Mouse (Mus musculus) cerebellum, adult 9-10 months (tissue): ENCODE data around the gene Tns1.
A peak's percentile ranks its signal among the peaks of the same experiment; 100 is the strongest.

ENCODE experiments used
- DNase-seq: peaks from one replicate; pipeline ENCODE4 v3.0.0; 2022

The Tns1 gene

DNA sequence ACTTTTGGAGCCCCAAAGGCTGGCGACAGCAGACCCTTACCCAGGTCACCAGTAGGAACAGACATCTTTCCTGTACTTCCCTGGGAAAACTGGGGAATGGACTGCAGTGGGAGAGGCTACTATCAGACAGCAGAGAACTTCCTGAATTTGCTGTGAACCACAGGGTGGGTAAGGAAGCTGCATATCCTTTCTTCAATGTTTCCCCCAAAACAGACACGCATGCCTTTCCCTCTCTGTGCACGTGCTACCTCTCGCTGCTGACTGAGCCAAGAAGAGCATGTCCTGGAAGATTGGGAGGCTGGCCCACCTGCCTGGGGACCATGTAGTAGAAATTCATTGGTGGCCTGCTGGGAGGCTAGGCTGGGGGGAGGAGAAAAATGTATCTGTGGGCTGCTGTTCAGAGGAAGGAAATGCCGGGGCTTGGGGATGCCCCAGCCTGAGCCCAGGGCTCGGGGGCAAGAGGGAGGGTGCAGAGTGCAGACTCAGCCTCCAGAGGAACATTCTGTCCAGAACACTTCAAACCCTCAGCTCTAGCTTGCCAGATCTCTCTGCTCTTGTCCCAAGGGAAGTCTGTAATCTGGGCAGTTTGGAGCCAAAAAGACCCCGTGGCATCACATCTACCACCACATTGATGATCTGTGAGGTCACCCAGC is 116.7 kb downstream of the Tns1 start:
- no peak for DNase-seq

DNA sequence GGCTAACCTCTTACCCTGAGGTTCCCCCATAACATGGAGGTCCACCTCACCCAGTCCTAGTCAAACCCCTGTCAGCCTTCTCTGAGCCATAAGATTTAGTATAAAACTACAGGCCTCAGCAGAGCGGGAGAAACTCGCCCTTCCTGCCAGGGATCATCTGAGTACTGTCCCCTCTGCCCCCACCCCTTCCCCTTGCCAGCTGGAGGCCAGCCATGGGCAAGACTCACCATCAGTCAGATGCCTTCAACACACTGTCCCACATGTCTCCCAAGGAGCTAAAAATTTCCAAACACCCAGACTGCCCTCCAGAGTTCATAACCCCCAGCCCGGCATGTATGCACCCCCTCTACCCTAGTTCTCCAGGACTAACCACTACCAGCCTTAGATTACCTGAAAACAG is 119.2 kb downstream of the Tns1 start:
- DNase-seq, result no peak

DNA sequence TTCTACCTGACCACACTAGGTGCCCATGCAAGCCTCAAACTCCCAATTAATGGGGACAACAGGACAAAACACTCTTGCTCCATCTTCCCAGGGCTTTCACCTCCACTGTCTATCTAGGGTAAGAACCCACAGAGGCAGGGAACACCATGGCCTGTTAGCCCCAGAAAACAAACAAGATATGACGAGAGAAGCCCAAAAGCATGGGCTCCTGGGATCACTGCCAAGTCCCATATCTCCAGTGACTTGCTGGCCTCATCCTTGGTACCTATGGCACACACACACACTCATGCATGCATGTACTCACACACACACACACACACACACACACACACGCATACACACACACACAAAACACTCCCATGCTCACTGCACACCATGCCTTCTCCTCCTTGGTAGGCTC is 120.5 kb downstream of the Tns1 start:
- no peak for DNase-seq

DNA sequence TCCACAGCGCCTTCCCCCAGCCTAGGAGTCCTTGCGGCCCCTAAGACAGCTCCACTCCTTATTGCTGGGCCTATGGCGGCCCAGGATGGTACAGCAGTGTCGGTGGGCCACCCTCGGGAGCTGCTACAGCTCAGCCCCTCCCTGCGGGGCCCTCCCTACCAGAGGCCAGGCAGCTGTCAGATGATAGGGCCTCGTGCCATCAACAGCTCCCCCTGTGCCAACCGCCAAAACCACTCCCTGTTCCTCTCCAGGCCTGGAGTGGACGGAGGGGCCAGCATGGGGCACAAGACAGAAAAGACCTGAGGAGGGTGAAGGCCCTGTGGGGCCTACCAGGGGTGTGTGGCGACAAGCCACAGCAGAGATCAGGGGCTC is 122.8 kb downstream of the Tns1 start:
- no peak for DNase-seq

DNA sequence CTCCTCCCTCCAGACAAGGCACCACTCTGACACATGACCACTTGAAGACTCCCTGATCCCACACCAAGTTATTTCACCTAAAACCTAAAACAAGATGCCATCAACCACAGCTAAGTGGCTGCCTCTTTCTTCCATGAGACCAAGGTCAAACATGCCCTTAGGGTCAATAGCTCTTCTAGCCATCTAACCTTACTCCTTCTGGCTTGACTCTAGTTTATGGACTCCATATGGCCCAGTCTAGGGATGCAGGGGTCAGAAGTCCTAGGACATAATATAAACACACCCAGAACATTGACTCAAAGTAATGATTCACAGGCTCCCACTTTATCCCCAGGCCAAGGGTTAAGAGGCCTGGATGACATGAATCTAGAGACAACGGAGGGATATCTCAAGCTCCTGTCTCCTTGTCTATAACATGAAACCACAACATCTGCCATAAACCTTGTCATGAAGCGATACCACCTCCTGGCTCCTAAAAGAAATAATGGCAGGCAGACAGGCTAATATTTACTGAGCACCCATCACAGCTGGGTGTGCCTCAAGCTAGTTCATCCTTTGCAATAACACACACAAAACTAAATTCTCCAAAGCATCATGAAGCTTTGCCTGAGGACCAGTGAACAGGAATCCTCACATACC is 123.3 kb downstream of the Tns1 start:
- no peak for DNase-seq

DNA sequence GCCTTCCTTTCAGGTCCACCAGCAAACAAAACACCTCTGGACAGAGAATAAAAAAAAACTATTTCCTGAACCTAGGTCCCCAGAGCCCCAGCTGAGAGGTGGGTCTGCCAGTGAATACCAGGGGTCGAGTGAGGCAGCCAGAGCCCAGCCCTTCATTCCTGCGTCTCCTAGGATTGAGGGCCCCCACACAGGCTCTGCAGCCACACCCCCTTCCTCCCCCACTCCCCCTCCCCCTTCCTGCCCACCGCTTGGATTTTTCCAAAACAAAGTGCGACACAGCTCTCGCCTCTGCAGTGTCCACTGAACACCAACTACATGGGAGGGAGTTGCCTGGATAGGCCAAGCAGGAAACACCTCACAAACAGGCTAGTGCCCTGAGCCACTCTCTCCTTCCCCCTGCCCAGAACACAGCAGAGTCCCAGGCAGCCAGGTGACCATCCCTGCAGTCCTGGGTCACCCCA is 124.0 kb downstream of the Tns1 start:
- no peak for DNase-seq

DNA sequence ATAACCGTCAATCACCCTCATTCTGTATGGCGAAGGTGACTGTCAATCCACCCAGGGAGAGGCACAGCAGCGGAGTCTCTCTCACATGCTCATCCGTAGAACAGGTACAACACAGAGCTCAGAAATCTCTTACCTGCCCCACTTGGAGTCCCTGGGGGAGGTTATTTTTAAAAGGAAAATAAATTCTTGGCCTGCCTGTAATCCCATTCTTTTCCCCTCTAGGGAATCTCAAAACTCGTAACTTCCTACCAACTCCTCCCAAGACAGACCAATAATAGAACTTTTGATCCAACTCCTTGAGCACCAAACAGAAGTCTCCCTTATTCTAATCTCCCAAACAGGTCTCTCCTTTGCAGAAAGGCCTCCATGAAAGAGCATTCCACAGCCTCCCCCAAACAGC is 124.7 kb downstream of the Tns1 start:
- no peak for DNase-seq

DNA sequence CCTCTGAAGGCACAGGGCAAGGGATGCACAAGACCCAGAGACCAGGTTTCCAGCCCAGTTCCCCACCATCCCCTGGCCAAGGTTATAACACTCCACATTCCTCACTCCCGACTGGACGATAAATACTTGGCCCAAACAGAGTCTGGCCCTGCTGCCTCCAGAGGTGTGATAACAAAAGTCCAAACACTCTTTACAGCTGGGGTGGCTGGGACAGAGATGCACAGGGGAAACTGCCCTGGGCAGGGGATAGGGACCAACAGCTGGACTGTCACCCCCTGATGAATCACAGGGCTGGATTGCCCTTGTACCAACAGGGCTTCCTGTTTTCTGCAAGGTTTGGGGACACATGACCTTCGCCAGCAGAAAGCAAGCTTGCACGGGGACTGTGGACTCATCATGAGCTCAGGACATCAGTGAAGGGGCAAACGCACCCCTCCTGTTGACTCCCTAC is 125.3 kb downstream of the Tns1 start:
- DNase-seq, result no peak

DNA sequence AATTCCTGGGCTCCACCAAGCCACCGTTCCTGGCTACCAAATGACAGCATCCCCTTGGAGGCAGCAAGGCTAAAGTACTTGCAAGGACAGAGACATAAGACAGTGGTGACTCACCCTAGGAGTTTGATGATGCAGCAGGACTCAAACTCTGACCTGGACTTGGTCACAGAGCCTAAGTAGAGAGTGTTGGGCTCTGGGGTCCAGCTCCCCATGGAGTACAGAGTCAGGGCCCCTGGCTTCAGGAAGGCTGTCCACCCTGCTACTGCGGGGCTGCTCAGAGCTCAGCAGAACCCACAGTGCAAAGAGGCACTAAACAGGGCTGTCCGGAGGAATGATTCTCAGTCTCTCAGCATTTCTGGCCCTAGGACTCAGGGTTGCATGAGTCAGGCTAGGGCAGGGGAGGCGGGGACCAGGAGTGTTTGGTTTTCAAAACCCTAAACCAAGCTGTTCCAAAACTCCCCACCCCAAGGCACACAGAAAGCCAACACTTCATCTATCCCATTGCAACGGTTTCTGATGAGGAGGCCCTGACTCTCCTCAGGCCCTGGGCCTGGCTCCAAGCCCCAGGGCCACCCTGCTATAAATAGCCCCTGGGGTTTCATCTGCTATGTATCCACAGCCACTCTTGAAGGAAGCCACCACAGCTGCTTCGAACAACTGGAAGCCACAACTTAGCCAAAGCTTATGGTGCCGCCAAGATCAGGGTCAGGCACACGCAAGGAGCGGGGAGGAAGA is 126.0 kb downstream of the Tns1 start:
- DNase-seq, result no peak

DNA sequence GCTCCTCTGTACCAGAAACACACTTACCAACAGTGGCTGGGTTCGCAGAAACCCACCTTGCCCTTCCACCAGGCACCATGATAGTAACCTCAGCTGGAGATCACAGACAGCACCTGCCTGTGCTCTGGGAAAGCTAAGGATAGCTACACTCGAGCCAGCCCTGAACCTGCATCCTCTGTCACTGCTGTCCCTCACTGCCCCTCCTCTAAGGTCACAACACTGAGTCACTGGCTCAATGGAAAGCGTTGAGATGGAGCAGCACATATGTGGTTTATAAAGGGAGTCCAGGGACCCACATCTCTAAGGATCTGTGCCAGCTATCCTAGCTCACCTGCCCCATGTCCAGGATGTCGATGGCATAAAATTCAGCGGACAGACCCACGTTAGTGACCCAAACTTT is 126.9 kb downstream of the Tns1 start:
- no peak for DNase-seq

DNA sequence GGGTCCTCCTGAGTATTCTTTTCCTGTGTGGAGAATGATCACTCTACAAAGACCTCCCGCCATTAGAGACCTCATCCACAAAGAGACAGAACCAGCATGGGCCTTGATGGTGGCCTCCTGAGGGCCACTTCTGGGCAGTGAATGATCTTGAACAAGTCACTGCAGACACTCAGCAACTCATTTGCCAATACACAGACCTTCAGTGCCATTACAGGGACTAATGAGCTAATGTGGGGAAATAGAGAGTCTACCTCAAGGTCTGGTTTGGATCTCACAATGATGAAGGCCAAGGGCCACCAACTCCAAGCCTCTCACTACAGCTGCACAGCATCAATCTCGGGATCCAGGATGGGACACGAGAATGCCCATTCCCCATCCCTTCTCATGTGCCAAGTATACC is 127.6 kb downstream of the Tns1 start:
- DNase-seq, result no peak

DNA sequence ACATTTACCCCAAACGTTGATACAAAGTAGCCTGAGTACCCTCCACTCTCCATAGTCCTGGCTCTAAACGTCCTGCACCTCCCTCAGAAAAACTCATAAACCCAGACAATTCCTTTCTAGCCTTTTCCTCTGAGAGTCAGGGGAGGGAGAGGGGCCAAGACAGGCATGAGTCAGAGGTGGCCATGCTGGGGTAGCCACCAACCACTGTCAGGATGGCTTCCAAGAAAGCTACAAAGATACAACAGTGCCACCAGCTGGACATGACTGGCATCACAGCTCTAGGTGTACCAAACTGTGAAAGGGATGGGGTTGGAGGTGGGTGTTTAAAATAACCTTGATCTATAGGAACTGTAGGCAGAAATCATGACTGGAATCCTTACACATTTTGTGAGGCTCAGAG is 128.0 kb downstream of the Tns1 start:
- peak; percentile 38 for DNase-seq

DNA sequence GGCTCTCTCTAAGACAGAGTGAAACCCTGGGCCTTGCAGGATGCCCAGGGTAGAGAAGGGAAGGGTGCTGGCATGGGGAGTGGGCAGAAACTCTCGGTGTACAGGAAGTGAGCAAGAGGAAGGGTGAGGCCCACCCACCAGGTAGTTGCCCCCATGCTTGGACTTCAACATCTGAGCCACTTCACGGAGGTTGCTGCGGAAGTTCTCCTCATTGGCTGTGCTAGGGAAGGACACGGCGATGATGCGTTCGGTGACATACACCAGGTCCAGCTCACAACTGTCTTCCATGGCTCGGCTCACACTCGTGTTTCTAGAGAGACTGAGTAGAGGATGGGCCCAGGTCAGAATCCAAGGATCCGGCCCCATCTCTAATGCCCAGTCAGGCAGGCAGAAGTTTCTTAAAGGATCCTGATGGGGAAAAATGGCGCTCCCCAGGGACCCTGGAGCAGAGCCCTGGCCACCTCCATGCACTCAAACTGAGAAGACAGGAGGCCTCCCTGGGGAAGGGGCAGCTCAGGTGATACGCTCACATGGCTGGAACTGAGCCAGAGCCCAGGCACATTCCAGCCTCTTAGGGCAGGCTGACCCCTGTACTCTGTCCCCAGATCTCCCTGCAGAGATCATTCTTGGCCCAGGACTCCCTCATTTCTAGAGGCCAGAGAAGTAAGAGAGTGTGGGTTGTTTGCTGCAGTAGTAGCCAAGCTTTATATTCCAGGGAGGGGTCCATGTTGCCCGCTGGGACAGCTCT is 129.0 kb downstream of the Tns1 start:
- no peak for DNase-seq

DNA sequence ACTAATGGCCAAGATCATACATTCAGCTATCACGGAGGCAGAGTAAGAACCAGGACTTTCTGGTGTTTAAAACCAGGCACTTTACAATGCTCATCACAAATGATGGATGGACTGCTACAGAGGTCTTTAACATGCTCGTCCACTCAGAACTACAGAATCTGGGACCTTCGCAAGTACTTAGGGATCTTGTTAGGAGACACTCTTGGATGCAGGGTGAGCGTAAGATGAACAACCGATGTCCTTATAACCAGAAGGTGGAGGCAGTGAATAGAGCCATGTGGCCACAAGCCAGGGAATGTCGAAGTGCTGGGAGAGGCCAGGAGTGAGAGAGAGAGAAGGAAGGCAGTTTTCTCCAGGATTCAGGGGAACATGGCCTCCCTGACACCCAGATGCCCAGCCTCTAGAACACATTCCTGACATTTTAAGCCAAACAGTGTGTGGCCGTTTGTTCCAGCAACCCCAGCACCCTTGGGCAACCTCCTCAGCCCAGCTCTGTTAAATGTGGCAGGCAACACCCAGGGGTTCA is 130.3 kb downstream of the Tns1 start:
- DNase-seq, result no peak

DNA sequence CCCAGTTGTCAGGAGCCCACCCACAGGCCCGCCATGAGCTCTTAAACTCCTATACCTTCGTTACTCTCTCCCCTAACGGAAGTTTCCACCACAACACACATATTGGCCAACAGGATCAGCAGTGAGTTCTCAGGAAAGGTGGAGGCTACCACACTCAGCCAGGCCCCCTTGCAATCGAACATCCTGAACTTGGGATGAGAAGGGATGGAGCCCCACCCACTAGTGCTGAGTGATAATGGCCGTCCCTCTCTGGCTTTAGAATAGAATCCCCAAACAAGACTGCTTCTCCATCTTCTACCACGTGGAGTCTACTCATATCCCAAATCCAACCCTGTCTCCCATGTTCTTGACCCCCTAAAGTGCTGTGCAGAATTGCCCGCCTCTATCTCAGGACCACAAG is 131.0 kb downstream of the Tns1 start:
- DNase-seq, result no peak

DNA sequence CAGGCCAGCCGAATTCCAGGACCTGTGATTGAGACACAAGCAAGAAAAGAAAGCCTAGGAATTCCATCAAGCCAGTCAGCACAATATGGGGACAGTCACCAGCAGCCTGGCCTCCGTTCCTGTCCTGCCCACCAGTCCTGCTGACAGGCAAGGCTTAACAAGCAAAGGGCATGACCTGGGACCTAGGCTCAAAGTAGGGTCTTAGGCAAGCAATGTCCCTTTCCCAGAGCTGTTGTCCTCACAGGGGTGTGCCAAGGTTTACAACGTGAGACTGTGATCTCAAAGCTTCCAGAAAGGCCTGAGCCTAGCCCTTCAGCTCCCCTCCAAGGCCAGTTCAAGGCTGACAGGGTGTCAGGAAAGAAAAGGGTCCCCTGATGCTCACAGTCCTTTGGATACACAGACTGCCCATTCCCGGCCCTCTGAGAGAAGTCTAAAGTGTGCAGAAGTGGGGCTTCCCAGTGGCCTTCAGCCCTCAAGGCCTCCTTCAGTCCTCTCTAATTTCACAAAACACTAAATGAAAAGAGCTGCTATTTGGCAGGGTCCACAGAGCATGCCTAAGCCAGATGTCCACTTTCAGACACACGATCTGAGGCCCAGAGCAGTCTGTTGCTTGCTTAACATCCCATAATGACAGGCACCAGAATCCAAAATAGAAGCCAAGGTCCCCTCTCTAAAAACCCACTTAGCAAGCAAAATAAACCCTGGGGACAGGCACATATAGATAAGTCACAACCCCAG is 131.9 kb downstream of the Tns1 start:
- no peak for DNase-seq

DNA sequence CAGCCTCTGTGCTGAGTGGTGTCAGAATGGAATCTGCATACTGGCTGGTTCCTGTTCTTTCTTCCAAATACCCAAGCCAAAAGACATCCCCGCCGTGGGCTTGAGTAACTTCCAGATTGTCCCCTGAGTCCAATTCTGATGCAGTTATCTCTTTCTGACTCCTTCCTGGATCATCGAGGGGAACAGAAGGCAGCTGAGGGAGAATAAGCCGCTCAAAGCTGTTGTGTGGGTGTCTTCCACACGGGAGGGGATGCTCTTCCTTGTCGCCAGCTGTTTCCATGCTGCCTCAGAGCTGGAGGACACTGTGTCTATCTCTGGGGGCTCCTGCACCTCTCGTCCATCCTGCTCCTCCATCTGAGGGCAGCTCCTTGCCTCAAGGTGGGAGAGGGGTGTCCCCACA is 133.0 kb downstream of the Tns1 start:
- no peak for DNase-seq

DNA sequence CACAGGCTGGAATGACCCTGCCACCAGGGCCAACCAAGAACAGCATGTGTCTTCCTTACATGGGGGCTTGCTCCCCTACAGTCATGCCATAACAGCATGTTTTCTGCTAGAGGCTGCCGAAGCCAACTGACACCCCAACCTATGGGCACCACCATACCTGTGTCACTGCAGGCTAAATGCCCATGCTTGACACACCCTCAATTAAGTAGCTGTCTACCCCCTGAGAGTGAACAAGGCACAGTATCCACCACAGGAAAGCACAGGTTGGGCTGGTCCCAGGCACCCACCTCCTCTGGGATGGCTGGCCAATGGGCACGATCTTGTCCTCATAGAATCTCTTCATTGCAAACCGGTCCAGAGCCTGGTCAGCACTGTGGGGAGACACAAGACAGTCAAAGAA is 134.2 kb downstream of the Tns1 start:
- no peak for DNase-seq

DNA sequence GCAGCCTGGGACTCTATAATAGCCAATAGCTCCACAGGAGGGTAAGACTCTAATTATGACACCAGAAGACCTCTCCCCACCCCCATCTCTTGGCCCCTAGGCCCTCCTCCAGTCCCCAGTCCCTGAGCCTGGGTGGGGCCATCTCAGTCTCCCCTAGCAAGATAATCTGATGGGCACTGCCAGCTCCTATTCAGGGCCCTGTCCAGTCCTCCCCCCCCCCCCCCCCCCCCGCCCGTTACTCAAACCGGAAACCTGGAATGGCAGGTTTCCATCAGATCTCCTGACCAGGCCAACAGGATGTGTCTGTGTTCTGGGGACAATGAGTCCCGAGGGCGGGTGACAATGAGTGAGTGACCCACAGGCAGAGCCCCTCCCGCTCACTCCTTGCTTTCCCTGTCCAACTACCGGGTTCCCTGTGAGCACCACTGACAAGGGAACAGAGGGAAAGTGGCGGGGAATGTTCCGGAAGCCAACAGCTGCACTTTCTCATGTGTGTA is 136.5 kb downstream of the Tns1 start:
- DNase-seq, result no peak

DNA sequence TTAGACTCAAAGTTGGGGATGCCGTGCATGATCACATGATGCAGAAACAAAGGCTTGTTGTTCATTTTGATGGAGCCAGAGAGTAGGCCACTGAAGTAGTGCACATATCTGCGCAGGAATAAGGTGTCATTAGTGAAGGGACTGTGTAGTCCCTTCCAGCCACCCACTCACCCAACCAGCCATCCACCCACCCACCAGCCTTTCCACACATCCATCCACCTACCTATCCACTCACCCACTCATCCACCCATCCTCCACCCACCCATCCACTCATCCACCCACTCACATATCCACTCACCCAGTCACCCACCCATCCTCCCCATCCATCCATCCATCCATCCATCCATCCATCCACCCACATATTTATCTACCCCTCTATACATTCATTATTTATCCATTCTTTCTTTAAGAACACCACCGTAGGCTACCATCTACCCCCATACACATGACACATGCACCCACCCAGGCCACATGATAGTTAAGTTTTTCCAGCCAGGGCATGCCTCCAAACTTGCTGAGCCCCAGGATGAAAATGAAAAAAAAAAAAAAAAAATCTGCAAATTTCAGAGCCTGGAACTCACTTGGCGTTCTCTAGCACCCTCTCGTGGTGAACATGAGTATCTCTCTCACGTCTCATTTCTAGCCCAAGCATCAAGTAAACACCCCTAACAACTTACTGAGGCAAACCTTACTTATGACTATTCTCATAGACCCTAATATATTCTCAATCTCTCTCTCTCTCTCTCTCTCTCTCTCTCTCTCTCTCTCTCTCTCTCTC is 137.8 kb downstream of the Tns1 start:
- DNase-seq, result peak; percentile 43

DNA sequence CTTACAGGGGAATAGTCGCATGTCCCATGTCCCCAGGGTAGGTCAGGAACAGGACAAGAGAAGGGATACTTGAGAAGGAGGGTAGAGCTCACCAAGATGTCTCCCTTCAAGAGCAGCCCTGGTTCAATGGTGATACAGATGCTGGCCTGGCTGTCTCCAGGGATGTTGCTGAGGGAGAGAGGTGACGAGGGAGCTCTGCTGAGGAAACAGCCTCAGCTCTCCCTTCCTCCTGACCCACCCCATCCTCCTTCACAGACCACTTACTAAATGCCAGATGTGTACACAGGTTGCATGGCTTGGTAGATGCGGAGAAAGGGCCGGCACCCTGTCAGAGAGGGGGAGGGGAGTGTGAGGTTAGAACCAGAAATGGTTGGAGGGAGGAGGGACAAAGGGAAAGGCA is 138.6 kb downstream of the Tns1 start:
- no peak for DNase-seq

DNA sequence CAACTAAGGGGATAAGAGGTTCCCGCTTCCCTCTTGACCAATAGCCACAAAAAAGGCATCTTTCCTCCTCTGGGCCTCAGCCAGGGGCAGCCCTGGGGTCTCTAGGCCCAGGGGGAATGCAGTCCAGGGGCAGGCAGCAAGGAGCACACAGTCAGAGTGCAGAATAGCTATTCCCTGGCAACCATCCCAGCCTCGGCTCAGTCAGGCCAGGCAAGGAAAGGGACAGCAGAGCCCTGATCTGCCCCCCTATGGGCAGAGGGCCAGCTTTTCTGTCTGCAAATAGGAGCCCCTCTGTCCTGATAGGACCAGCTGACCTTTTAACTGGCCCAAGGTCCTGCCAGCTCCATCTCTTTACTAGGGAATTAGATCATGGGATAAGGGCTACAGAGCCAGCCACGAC is 145.0 kb downstream of the Tns1 start:
- peak; percentile 13 for DNase-seq
